Mouse (Mus musculus): ENCODE data around the gene AC124108.1.

GRCm38 (mm10) chr1:132202771-132203170 is 11.5 kb downstream of the AC124108.1 start:
- no peak for TF ChIP-seq CTCF (IDR thresholded peaks at IDR 0.05; ENCODE audit: insufficient read depth, low read length)
- no peak for TF ChIP-seq POLR2A (IDR thresholded peaks at IDR 0.05; ENCODE audit: borderline replicate concordance, extremely low read depth, low read depth, low read length)
